Mouse (Mus musculus): ENCODE measurements around the gene Tnip1.
"Not testable (repeated sequence)": the region's sequence is repeated elsewhere in the genome, so short reads cannot be mapped to it uniquely, and the experiment has no call there.

The Tnip1 gene

DNA sequence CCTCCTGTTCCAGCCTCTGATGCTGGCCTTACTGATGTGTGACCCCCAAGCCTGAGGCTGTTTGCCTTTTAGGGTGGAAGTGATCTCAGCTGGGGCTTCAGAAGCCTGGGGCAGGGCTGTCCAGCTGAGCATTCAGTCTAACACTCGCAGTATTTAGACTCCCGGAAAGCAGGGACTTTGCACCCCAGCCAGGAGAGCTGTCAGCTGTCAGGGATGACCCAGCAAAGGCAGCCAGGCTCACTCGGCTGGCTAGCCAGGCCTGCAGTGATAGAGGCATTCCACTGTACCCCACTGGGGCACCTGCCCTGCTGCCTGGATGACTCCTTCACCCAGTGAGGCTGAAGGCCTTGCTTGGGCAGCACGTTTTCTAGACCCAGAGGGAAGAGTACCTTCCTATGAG lies 56.8 kb downstream of the Tnip1 start:
- DNase-seq, result peak; percentile 69

DNA sequence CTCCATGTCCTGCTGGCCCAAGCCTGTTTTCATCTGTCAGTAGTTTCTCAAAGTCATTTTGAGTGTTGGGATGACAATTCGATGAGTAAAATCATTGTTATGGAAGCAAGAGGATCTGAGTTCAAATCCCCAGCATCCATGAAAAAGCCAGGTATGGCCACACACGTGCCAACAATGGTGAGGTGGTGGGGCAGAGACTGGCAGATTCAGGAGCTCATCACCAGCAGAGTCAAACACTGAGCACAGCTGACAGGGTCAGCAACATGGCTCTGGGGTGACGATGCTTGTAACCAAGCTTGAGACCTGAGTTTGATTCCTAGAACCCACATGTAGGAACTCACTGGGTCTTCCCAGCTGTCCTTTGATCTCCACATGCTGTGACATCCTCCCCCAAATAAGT lies 57.6 kb downstream of the Tnip1 start:
- DNase-seq, result no peak

DNA sequence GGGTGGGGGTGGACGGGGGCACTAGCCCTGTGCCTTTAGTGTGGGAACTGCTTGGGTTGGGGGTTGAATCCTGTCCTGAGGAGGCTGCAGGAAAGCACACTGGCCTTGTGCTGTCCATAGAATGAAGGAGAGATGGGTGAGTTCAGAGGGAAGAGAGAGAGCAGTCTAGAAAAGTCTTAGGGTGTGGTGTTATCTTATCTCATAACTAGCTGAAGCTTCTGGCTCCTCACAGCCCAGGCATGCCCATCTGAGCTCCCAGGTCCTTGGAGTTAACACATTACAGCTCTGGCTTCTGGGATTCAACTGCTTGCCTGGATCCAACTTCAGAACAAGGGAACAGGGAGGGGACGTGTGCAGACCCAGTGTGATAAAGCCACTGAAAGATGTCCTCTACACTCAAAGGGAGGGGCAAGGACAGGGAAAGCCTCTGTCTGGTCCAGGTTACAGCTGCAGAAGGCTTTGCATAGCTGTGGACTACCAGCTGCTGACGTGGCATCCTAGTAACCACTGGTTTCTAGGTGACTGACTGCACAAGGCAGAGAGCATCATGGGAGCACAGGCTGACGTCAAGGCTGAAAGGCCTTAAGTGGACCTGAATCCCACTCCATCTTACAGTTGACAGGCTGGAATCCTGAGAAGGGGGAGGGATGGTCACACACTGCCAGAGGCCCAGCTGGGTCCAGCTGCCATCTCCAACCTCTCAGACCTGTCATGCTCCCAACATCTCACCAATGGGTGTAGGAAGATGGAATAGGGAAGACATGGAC lies 58.6 kb downstream of the Tnip1 start:
- peak; percentile 67 for DNase-seq

DNA sequence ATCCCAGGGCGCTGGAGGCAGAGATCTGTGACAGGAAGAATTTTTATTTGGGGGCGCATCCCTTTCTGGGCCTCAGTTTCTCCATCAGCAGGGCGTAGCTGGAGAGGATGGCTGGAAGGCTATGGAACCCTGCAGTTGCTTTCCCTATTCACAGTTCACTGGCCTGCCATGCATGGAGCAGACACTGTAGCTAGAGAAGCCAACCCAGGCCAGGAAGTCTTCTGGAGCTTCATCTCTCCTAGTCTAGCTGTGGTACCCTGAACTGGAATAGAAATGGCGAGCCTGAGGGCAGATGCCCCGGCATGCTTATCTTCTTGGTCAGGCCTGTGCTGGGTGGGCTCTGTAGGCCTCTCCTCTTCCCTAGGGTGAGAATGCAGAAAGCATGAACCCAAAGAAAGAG lies 59.4 kb downstream of the Tnip1 start:
- no peak for DNase-seq

DNA sequence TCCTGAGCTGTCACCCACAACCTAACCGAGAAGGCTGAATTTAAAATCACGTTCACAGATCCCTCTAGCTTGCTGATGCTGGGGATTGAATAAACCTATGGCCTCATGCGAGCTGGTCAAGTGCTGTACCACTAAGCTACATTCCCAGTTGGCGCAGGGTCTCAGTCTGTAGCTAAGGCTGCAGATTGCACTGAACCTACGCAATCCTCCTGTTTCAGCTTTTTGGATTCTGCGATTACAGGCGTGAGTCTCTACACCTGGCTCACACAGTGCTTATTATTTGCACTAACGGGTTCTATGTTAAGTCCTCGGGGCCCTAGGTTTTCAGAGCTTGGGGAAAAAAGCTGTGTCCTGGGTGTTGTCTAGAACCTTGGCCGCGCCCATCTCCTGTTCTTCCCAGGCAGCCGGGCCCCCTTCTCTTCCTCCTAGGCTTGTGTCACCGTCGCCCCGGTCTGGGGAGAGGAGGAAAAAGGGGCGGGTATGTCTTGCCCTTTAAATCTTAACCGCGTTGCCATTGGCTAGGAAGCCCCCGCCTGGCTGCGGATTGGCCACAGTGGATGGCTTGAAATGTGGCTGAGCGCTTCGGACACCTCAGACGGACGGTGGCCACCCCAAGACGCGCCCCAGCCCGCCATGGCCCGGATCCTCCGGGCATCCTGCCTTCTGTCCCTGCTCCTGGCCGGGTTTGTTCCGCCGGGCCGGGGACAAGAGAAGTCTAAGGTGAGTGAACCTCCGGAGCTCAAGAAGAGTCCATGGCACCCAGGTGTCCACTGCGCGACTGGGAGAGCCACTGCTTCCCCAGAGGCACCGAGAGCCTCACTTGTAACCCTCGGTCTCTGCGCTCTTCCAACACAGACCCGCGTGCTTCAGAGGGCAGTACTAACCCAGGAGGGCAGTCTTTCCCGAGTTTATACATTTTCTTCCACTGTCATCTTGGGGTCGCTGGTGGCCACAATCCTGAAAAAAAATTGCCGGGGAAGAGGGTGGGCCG lies 60.1 kb downstream of the Tnip1 start, which contains the start of gene Gpx3:
Gpx3 (plus strand) TSS at position 121 of the 991 bp plus-strand sequence.
- DNase-seq, result peak; percentile 91

DNA sequence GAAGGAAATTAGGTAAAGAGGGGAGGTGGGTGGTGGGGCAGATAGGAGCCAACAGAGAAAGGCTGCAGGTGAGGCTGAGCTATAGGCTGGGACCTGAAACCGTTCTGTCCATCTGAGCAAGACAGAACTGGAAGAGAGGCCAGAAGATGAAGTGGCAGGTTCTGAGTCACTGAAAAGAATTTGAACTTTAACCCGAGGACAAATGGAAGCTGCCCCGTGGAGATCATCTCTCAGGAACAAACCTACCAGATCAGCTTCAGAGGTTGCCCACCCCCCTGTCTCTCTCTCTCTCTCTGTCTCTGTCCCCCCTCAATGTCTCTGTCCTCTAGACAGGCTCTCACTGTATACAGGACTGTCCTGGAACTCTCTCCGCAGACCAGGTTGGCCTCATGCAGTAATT lies 63.1 kb downstream of the Tnip1 start:
- peak; percentile 38 for DNase-seq

DNA sequence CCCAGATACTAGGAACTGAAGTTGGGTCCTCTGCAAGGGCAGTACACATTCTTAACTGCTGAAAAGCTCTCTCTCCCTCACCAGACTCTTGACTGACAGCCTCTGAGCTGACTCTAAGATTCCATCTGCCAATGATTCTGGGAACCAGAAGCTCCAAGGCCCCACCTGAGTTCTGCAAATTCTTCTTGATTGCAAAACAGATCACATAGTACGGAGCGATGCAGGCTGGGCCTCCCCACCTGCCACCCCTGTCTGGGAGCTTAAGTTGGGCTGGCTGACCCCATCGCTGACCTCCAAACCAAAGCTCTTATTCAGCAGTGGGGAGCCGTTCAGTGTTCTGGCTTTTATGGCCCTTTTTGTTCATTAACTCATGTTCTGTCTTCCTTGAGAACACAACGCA lies 65.2 kb downstream of the Tnip1 start:
- peak; percentile 84 for DNase-seq

DNA sequence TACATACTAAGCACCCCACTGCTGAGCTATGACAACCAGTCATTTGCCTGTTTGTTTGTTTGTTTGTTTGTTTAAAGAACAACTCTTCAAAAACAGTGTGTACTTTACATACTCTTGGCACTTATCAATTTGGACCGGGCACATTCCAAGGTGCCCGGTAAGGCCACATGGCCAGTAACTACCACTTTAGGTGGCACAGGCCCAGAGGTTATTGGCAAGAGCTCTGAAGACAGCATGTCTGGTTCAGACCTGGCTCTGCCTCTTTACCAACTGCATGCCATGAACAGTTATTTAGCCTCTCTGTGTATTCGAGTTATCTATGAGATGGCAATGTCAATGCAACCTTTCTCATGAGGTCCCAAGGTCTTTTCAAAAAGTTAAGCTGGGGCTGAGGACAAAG lies 66.1 kb downstream of the Tnip1 start:
- DNase-seq, result not testable (repeated sequence)

DNA sequence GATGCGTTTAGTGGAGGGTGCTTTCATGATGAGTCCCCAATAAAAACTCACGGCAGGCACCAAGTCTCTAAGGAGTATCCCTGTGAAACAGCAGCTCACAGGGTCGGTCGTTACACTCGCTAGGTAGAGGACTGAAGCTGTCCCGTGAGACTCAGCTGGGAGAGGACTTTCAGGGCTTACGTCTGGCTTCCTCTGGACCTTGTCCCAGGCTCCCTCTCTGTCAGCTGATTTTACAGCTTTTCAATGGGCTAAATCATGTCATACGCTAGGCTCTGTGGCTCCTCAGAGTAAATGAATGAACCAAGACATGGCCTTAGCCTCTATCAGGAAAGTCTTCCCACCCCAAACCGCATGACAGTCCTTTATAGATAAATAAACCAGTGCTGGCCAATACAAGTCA lies 68.1 kb downstream of the Tnip1 start:
- peak; percentile 71 for DNase-seq

DNA sequence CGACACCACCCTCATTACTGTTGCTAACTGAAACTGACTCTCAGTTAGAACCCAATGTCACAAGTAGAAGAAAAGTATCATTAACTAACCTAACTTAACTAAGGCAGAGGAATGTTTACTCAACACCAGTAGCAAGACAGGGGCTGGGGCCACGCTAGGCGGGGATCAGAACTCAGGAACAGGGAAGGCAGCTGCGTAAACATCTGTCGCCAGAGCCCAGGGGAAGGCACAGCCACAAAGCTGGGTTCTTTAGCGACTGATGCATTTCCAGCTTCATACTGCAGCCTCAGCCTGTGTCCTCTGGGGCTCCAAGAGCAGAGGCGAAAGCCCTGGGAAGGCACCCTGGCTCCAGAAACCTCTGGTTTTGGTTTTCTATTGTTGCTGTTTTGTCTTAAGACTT lies 70.6 kb downstream of the Tnip1 start:
- DNase-seq, result no peak

DNA sequence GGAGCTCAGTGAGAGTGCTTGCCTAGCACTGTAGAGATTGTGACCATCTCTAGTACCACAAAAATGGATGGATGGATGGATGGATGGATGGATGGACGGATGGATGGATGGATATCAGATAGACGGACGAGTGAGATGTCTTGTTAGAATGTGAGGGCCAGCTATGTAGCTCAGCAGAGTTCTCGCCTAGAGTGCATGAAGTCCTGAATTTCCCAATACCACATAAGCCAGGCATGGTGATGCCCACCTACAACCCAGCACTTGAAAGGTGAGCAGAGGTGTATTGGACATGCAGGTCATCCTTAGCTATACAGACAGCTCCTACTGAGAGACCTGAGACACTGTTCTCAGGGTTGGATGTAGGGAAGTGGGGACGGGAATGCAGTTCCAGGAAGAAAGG lies 71.4 kb downstream of the Tnip1 start:
- DNase-seq, result no peak

DNA sequence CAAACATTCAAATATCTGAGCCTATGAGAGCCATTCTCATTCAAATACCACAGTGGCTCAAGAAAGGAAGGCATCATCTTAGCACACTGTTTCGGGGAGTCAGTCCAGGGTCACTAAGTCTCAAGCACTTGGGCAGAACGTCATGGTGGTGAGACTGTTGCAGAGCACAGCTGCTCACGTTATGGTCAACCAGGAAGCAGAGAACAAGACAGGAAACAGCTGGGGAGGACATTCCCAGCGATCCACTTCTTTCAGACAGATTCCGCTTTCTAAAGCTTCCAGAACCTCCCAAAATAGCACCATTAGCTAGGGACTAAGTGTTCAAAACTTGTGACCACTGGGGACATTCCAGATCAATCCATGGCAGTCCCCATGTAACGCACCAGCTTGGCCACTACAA lies 74.8 kb downstream of the Tnip1 start:
- no peak for DNase-seq

DNA sequence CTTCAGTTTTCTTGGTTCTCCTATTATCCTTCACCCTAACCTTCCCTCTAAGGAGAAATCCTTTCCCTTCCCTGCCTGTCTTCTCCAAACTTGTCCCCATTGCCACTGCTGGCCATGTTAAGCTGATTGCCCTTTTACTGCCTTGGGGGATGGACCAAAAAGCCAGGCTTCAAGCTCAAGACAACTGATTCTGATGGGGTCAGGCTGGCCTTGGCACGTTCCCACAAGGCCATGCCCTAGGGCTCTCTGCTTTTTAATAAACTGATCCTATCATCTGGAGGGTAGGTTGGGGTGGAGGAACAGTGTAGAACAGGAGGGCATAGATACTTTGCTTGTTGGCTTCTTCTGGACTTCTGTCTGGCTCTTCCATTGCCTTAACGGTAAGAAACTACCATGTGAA lies 77.3 kb downstream of the Tnip1 start:
- no peak for DNase-seq

DNA sequence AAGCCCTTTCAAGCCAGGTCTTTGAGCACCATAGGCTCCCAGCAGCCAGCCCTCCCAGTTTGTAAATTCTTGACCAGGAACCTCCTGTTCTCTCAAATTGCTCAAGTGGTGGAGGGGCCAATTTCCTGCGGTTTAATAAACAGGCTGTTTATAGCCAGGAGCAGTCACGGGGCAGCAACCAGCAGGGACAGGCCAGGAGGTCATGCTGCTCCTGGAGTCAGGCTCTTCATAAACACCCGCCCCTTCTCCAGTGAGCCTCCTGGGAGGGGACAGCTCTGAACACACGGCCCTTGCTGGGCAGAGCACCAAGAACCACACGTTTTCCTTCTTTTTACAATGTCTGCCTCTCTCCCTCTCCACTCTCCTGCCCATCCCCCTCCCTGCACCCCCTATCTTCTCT lies 77.8 kb downstream of the Tnip1 start:
- peak; percentile 91 for DNase-seq

DNA sequence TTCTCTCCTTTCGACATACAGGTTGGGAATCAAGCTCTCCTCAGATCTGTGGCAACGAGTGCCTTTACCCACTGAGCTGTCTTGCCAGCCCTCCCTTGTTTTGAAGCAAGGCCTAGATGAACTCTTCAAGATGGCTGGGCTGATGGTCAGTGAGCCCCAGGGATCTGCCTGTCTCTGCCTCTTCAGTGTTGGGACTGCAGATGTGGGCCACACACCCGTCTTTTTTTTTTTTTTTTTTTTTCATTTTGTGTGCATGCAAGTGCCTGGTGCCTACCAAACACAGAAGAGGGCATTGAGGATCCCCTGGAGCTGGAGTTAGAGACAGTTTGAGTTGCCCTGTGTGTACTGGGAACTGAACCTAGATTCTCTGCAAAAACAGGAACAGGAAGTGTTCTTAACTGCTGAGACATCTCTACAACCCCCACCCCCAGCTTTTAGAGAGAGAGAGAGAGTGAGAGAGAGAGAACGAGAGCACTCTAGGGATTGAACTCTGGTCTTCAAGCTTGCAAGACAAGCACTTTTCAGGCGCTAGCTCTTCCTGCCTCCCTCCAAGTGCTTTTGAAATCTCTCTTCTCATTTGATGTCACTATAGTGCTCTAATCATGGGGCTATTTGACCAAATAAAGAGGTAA lies 78.4 kb downstream of the Tnip1 start:
- DNase-seq, result no peak

DNA sequence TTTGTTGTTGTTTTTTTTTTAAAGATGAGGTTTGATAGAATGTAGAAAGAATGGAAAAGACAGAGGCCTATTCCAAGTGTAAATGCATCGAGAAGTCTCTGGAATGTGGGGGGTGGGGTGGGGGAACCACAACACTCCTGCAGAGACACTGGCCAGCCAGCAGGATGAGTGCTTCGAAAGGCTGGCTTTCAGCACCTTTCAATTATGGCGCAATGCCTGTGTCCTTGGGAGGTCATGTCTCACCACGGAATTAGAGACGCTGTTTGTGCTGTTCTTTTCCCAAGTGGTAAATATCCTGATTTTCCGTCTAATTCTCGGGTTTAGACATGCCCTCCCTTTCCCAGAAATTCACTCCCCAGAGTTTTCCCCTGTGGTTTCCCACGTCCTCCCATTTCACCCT lies 80.0 kb downstream of the Tnip1 start:
- DNase-seq, result peak; percentile 77

DNA sequence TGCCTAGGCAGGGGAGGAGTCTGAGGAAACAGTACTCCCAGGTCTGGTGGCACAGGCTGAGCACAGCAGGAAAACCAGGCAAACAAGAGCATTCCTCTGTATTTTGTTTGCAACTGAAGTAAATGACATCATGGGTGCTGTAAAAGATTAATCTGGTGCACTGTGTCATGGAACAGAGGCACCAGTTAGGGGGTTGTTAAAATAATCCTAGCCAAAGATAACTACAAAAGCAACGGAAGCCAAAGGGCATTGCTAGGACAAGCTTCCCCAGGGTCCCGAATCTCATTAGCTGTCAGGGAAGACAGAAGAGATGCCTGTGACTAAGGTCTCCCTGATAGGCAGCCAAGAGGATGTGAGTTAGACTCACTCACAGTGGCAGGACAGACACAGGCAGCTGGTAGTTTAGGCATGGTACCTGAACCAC lies 81.7 kb downstream of the Tnip1 start:
- peak; percentile 82 for DNase-seq

DNA sequence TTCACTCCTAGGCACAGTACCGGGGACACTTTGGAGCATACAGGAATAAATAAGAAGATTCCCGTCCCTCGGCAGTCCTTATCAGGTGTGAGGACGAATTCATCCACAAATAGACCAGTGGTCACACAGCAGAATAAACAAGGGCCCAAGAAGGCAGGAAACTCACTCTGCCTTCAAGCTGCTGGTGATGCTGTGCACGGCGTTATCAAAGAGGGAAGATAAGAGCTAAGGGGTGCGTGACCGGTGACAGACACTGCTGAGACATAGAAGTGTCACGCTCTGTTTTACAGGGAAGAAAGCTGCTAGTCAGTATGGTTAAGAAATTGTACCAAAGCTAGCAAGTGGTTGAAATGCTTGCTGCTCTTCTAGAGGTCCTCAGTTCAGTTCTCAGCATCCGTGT lies 82.8 kb downstream of the Tnip1 start:
- DNase-seq, result no peak

DNA sequence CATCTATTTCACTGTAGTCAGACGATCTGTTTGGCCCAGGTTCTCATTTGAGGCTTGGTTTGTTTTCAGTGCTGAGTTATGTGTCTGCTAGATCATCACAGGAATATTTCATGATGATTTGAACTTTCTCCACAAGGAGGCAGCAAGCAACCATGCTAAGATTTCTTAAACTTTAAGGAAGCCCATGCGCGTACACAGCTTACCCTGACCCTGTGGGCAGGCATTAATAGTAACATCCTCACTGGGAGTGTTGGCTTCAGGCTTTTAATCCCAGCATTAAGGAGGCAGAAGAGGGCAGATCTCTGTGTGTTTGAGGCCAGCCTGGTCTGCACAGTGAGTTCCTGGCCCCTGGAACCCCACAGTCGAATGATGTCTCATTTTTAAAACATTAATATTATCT lies 83.3 kb downstream of the Tnip1 start:
- DNase-seq, result peak; percentile 86

DNA sequence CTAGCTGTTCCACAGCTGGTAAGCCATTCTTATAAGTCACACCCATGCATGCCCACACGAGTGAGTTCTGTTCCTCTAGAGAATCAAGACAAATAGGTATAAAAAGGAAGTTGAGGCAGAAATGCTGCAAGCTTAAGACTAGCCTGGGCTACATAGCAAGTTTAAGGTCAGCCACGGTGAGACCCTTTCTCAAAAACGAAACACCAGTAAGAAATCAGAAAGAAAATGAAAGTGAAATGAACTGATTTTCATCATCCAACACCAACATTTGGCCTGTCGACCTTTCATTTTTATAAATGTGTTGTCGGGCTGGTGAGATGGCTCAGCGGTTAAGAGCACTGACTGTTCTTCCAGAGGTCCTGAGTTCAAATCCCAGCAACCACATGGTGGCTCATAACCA lies 83.8 kb downstream of the Tnip1 start:
- no peak for DNase-seq

DNA sequence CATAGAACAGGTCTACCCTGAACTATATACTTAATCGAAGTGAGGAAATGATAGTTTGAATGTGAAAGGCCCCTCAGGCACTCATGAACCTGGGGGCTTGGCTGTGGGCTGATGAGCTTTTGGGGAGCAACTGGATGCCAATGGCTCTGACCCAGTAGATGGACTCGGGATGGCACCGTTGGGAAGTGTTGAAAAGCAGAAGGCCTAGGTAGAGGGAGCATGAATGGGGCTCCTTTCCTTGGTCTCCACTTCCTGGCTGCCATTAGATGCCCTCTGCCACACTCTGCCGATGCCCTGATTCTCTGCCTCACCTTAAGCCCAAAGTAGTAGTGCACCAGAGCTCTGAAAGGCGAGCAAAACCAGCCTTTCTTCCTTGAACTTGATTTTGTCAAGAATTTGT lies 86.7 kb downstream of the Tnip1 start:
- no peak for DNase-seq

DNA sequence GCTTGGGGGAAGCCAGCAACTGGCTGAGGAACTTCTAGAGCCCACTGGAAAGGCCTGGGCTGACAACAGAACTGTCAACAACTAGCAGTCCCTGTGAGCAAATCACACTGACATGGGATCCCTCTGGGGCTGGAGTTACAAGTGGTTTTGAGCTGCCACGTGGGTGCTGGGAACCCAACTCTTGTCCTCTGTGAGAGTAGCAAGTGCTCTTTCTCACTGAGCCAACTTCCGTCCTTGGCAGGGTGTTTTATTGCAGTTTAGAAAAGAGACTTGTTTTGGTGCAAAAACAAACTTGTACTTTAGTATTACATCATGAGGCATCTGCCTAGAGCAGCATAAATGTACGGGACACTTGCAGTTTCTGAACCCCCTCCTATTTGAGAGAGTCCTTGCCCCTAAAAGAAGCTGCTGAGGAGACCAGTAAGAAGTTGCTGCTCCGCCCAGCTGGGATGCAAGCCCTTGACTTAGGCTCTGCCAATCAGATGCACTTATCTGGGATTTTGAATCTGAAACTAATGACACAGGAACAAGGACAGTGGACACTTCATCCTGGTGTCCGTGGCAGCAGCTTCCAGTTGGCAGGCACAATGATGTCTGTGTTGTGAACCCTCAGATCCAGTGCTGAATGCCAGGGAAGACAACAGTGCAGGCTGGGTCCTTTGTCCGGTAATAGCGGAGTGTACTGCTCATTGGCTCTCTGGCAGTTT lies 90.7 kb downstream of the Tnip1 start:
- DNase-seq, result no peak

DNA sequence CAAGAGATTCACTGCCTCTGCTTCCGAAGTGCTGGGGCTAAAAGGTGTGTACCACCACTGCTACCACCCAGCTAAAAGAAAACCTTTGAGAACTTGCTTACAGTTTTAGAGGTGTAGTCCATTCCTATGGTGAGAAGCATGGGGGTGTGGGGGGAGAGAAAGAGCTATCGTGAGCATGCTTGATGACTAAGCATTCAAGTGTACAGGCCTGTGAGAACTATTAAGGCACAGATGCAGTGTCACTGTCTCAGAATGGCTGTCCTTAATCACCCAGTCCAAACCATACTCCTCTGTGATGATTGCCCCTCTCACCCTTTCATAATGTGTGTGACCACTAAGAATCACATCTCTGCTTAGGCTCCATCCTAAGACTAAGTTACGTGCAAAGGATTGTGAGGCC lies 93.4 kb downstream of the Tnip1 start:
- no peak for DNase-seq

Measured in kidney, postnatal 14 days (tissue).